Mouse (Mus musculus) ES-Bruce4 (cell line): ENCODE results near the gene Slit3.

Experiments used
- CTCF ChIP-seq: IDR thresholded peaks from one replicate; pipeline ENCODE4 v1.8.1; 2011; ENCODE audit warnings: low read depth, low read length
- EP300 ChIP-seq: IDR thresholded peaks from 2 replicates; pipeline ENCODE4 v1.6.1; 2011; ENCODE audit warnings: low read depth, low read length; ENCODE audit not compliant: insufficient read depth
- POLR2A ChIP-seq: IDR thresholded peaks from one replicate; pipeline ENCODE4 v1.8.1; 2011; ENCODE audit warnings: low read length; ENCODE audit not compliant: insufficient read depth

DNA sequence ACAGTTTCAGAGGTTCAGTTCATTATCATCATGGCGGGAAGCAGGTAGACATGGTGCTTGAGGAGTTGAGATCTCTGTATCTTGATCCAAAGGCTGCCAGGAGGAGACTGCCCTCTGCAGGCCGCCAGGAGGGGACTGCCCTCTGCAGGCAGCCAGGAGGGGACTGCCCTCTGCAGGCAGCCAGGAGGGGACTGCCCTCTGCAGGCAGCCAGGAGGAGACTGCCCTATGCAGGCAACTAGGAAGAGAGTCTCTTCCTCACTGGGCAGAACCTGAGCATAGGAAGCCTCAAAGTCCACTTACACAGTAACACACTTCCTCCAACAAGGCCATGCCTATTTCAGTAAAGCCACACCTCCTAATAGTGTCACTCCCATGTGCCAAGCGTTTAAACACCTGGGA lies 546.4 kb downstream of the Slit3 start:
- peak; percentile 71 for TF ChIP-seq CTCF
- no peak for TF ChIP-seq POLR2A
- no peak for TF ChIP-seq EP300
